8 mouse cellular contexts compared by ENCODE assay signal in genomic region chr7:4148341-4149208, GRCm38 (mm10). TPM values are rescaled to one million over a fixed set of nuclear protein-coding genes. Genes with fewer than 3 reads are reported as not detected.
DNase-seq lines count a peak whose midpoint lies in the region; ATAC-seq lines count a peak whose summit lies in the region.

No protein-coding gene starts in this region.

- no peaks in the 10 kb centered on the region for H3K9me3 ChIP-seq in lung, embryonic 15.5 days
- H3K9me3 ChIP-seq in forebrain, embryonic 13.5 days (replicated peaks): no peaks in the 10 kb centered on the region
- H3K9me3 ChIP-seq in liver, embryonic 13.5 days (replicated peaks): no peaks in the 10 kb centered on the region
- H3K9me3 ChIP-seq in stomach, embryonic 14.5 days (ENCODE audit: control insufficient read depth, low read depth, low read length): no peaks in the 10 kb centered on the region

- H3K4me1 ChIP-seq in lung, embryonic 15.5 days: peaks cover 32% of the 10 kb centered on the region
- H3K4me1 ChIP-seq in forebrain, embryonic 13.5 days: peaks cover 31% of the 10 kb centered on the region
- peaks cover 52% of the 10 kb centered on the region for H3K4me1 ChIP-seq in liver, embryonic 13.5 days (replicated peaks)
- H3K4me1 ChIP-seq in stomach, embryonic 14.5 days (ENCODE audit: control insufficient read depth, insufficient read depth, low read length): peaks cover 5% of the 10 kb centered on the region; the same call in 1 of the 2 replicates

- peak overlapping the region; percentile 97 for H3K27ac ChIP-seq in lung, embryonic 15.5 days
- H3K27ac ChIP-seq in forebrain, embryonic 13.5 days: peak overlapping the region; percentile 84
- peak overlapping the region; percentile 96 for H3K27ac ChIP-seq in liver, embryonic 13.5 days
- H3K27ac ChIP-seq in stomach, embryonic 14.5 days (ENCODE audit: low read length): peak overlapping the region; percentile 95

- DNase-seq in cerebellum, adult 11-12 months: peak; percentile 75
- DNase-seq in cerebellum, adult 11 months: no peak
- no peak for DNase-seq in lung, postnatal 4 days
- no peak for DNase-seq in liver, embryonic 13.5 days
- DNase-seq in ovary, postnatal 36 days (ENCODE audit: low spot score): no peak

- peak overlapping the region; percentile 84 for H3K4me2 ChIP-seq in lung, embryonic 15.5 days
- H3K4me2 ChIP-seq in forebrain, embryonic 13.5 days: peak overlapping the region; percentile 75
- H3K4me2 ChIP-seq in liver, embryonic 13.5 days: peak overlapping the region; percentile 99
- peak overlapping the region; percentile 82 for H3K4me2 ChIP-seq in stomach, embryonic 14.5 days (replicated peaks; ENCODE audit: low read depth, low read length)

- H3K4me3 ChIP-seq in lung, embryonic 15.5 days: peak overlapping the region; percentile 62
- H3K4me3 ChIP-seq in forebrain, embryonic 13.5 days: peak overlapping the region; percentile 66
- H3K4me3 ChIP-seq in liver, embryonic 13.5 days (replicated peaks): peak overlapping the region; percentile 85
- peak overlapping the region; percentile 65 for H3K4me3 ChIP-seq in stomach, embryonic 14.5 days (ENCODE audit: low read depth, low read length)

- H3K27me3 ChIP-seq in lung, embryonic 15.5 days: peaks cover 7% of the 10 kb centered on the region; the same call in 1 of the 2 replicates
- peaks cover 29% of the 10 kb centered on the region for H3K27me3 ChIP-seq in forebrain, embryonic 13.5 days
- peaks cover 12% of the 10 kb centered on the region for H3K27me3 ChIP-seq in liver, embryonic 13.5 days
- no peaks in the 10 kb centered on the region for H3K27me3 ChIP-seq in stomach, embryonic 14.5 days (ENCODE audit: control insufficient read depth, insufficient read depth, low read length)

- WGBS in lung, embryonic 15.5 days: 25% methylated on average over 18 of the region's 18 CpGs
- WGBS in forebrain, embryonic 13.5 days: 30% methylated on average over 18 of the region's 18 CpGs
- WGBS in liver, embryonic 13.5 days (ENCODE audit: insufficient replicate concordance): 33% methylated on average over 18 of the region's 18 CpGs
- 28% methylated on average over 18 of the region's 18 CpGs for WGBS in stomach, embryonic 14.5 days

- peak overlapping the region; percentile 57 for H3K9ac ChIP-seq in lung, embryonic 15.5 days
- peak overlapping the region; percentile 80 for H3K9ac ChIP-seq in forebrain, embryonic 13.5 days
- peak overlapping the region; percentile 91 for H3K9ac ChIP-seq in liver, embryonic 13.5 days
- peak overlapping the region; percentile 68 for H3K9ac ChIP-seq in stomach, embryonic 14.5 days (replicated peaks; ENCODE audit: low read depth, low read length)

- peaks cover 38% of the 10 kb centered on the region for H3K36me3 ChIP-seq in lung, embryonic 15.5 days
- H3K36me3 ChIP-seq in forebrain, embryonic 13.5 days (ENCODE audit: poor library complexity, severe bottlenecking): peaks cover 50% of the 10 kb centered on the region
- H3K36me3 ChIP-seq in liver, embryonic 13.5 days: peaks cover 47% of the 10 kb centered on the region
- H3K36me3 ChIP-seq in stomach, embryonic 14.5 days (ENCODE audit: control insufficient read depth, insufficient read depth, low read length): peaks cover 40% of the 10 kb centered on the region

- ATAC-seq in lung, embryonic 15.5 days (ENCODE audit: borderline replicate concordance, extremely low read depth, low FRiP score, low TSS enrichment): peak; percentile 5; the same call in 1 of the 2 replicates
- peak; percentile 34 for ATAC-seq in forebrain, embryonic 13.5 days
- ATAC-seq in liver, embryonic 13.5 days (ENCODE audit: low read depth): peak; percentile 7
- 0 out of 2 replicates have a peak, but pooled peaks have one; percentile 0 for ATAC-seq in stomach, embryonic 14.5 days (ENCODE audit: insufficient number of reproducible peaks, insufficient read depth, low FRiP score, low read depth)

RNA-seq across cellular contexts. Expression of gene Leng9, which starts 1.6 kb away (rescaled TPM):
- 3.9 and 4.5 TPM in 2 replicates for polyA plus RNA-seq in lung, embryonic 15.5 days (2015; fragmentation: Nextera tagmentation; extraction: Ambion mirVana)
- polyA plus RNA-seq in forebrain, embryonic 13.5 days (2015; fragmentation: Nextera tagmentation; extraction: Ambion mirVana): 3.5 and 3.9 TPM in 2 replicates
- polyA plus RNA-seq in liver, embryonic 13.5 days (2015; fragmentation: Nextera tagmentation; extraction: Ambion mirVana): 0.83 and 0.88 TPM in 2 replicates
- 1.9 and 3.9 TPM in 2 replicates for polyA plus RNA-seq in stomach, embryonic 14.5 days (2014; fragmentation: Nextera tagmentation; extraction: Ambion mirVana)

RNA-seq across cellular contexts. Expression of gene Leng8, which starts 11.7 kb away (rescaled TPM):
- 52.5 and 59.0 TPM in 2 replicates for polyA plus RNA-seq in lung, embryonic 15.5 days (2015; fragmentation: Nextera tagmentation; extraction: Ambion mirVana)
- polyA plus RNA-seq in forebrain, embryonic 13.5 days (2015; fragmentation: Nextera tagmentation; extraction: Ambion mirVana): 61.3 and 71.1 TPM in 2 replicates
- 16.3 and 22.9 TPM in 2 replicates for polyA plus RNA-seq in liver, embryonic 13.5 days (2015; fragmentation: Nextera tagmentation; extraction: Ambion mirVana)
- polyA plus RNA-seq in stomach, embryonic 14.5 days (2014; fragmentation: Nextera tagmentation; extraction: Ambion mirVana): 58.7 and 62.3 TPM in 2 replicates

RNA-seq across cellular contexts. Expression of gene Cdc42ep5, which starts 16.1 kb away (rescaled TPM):
- polyA plus RNA-seq in lung, embryonic 15.5 days (2015; fragmentation: Nextera tagmentation; extraction: Ambion mirVana): 39.8 and 41.0 TPM in 2 replicates
- 5.1 and 5.2 TPM in 2 replicates for polyA plus RNA-seq in forebrain, embryonic 13.5 days (2015; fragmentation: Nextera tagmentation; extraction: Ambion mirVana)
- 8.0 and 8.5 TPM in 2 replicates for polyA plus RNA-seq in liver, embryonic 13.5 days (2015; fragmentation: Nextera tagmentation; extraction: Ambion mirVana)
- 71.6 and 76.7 TPM in 2 replicates for polyA plus RNA-seq in stomach, embryonic 14.5 days (2014; fragmentation: Nextera tagmentation; extraction: Ambion mirVana)

RNA-seq across cellular contexts. Expression of gene Ttyh1, which starts 29.4 kb away (rescaled TPM):
- polyA plus RNA-seq in lung, embryonic 15.5 days (2015; fragmentation: Nextera tagmentation; extraction: Ambion mirVana): 2.1 and 2.2 TPM in 2 replicates
- 121 and 149 TPM in 2 replicates for polyA plus RNA-seq in forebrain, embryonic 13.5 days (2015; fragmentation: Nextera tagmentation; extraction: Ambion mirVana)
- 0.36 and 0.52 TPM in 2 replicates for polyA plus RNA-seq in liver, embryonic 13.5 days (2015; fragmentation: Nextera tagmentation; extraction: Ambion mirVana)
- polyA plus RNA-seq in stomach, embryonic 14.5 days (2014; fragmentation: Nextera tagmentation; extraction: Ambion mirVana): 8.2 TPM in 2 replicates
